Mouse (Mus musculus) ovary, adult 18-20 months (tissue): Measurements from ENCODE around the gene Rab8b.
"Not testable (repeated sequence)": the region's sequence is repeated elsewhere in the genome, so short reads cannot be mapped to it uniquely, and the experiment has no call there.

Experiments
- DNase-seq: peaks from one replicate; pipeline ENCODE4 v3.0.0; 2022; ENCODE audit warnings: low spot score, mixed read lengths

Rab8b gene

GRCm38 (mm10) chr9:66834318-66835096 is 85.0 kb downstream of the Rab8b start, which contains the start of gene Aph1c:
Gene Aph1c, minus strand, starts transcription at chr9:66834726.
- DNase-seq: peak; percentile 99

GRCm38 (mm10) chr9:66833851-66834250 is 85.6 kb downstream of the Rab8b start:
- DNase-seq: no peak

- DNase-seq: no peak
Measured at GRCm38 (mm10) chr9:66832366-66832908, 87.0 kb downstream of the Rab8b start.

DNA sequence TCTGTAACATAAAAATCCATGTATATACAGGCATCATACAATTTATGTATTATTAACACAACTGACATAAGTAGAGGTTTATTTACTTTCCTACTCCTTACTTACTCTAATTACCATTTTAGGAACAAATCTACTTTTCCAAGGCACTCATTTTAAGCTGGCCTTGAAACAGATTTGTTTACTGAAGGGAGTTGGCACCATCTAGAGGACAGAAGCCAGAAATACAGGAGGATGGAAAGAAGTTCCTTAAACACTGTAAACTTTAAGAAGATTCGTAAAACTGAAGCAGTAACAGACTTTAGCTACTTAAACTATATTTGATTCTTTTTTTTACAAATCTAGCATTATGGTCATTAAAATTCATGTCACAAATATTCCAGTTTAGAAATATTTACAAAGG is 93.5 kb downstream of the Rab8b start:
- no peak for DNase-seq

DNA sequence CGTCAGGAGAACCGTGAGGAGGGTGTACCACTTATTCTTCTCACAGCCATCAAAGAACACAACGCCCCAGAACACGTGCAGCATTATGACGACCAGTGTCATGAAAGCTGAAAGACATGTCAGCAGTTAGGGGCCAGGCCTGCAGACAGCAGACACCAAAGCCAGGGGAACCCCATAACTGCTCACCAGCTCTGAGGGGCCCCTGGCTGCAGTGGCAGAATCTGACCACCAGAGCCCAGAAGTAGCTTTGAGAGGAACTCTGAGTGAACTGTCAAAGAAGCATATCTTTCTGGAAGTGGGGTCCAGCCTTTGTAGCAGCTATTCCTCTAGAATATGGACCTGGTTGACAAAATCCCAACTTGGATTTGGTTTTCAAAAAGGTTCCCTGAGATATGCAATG is 97.2 kb downstream of the Rab8b start:
- not testable (repeated sequence) for DNase-seq

DNA sequence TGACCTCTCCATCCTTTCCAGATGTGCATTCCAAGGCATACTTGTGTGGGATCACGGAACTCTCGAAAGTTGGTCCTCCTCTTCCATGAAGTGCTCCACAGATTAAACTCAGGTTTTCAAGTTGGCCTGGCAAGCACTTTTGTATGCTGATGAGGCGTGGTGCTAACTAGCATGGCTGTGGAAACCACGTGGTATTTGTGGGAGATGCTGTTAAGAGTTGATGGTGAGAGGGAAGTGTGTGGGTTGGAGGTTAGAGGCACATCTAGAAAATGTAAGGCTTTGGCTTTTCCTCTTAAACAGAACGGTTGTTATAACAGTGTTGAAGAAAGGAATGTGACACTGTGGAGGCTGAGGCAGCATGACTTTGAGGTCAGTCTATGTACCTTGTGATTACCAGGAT is 98.5 kb downstream of the Rab8b start:
- DNase-seq: no peak

GRCm38 (mm10) chr9:66813392-66813791 is 106.1 kb downstream of the Rab8b start:
- DNase-seq: no peak

DNA sequence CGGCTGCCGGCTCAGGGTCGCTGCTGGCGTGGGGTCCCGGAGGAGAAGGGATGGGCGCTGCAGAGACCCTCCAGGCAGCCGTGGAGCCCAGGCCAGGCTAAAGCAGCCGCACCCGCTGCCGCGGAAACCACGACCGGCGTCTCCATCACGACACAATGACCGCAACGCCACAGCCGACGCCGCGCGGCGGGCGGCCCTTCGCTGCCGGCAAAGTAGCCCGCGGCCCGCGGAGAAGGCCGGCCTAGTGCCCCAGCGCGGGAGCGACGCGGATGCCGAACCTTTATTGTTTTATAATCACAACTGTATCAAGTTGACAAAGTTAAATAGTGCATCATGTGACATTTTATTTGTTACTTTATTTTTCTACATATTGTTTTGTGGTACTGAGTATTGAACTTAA is 113.5 kb downstream of the Rab8b start:
- DNase-seq: not testable (repeated sequence)

GRCm38 (mm10) chr9:66801947-66802346 is 117.5 kb downstream of the Rab8b start:
- DNase-seq: no peak

DNA sequence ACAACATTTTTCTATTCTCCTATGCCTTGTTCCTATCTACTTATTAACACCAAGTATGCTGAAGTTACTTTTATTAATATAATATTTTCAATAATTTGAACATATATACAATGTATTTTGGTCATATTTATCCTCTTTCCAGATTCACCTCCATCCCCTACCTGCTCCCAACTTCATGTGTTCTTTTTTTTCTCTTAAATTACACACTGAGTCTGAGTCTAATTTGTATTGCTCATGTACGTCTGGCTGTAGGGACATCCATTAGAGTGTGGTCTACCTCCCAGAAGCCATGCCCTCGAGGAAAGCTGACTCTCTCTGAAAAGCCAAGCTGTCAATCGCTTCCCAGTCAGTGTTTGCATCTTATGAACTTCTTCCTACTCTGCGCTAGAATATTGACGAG is 122.7 kb downstream of the Rab8b start, which contains the start of gene Gm10647:
Gene Gm10647 (plus strand): TSS at position 301 of the 400 bp plus-strand sequence.
- DNase-seq: no peak

- DNase-seq: peak; percentile 97
Measured at GRCm38 (mm10) chr9:66795464-66796324, 123.8 kb downstream of the Rab8b start, which contains the start of gene Aph1b. Gene Aph1b, minus strand, starts transcription at chr9:66795490.

DNA sequence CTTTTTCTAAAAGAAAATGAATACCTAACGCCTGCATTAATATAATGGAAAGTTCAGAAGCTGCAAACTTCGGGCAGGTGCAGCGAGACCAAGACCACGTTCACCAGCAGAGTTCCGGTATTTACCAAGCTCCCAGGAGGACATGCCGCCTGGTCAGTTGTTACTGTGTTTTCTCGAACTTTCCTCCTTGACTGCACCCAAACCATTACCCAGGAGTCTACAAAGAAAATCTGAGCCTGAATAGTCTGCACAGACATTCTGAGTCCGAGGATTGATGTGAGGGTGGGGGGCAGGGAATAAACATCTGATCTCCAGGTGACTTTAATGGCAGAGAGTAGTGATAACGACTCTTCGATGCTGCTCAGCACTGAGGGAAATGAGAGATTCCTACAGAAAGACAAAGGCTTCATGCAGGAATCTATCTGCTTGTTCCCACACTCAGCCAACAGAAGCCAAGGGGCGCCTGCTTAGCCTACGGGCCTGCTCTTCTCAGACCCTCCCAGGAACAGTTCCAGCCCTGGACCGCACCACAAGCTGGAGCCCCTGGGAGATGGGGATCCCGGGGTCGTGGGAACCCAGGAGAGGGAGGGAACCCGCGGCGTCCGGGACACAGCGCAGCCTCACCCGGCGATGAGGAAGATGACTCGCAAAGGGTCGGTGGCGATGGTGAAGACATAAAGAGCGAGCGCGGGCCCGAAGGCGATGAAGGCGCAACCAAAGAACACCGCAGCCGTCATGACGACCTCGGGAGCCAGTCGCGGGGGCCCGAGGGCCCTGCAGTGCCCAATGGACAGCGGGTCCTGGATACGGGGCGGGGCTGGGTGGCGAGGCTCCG is 124.6 kb downstream of the Rab8b start:
- no peak for DNase-seq
